ENCODE assay signal across 8 mouse cellular contexts in genomic region chr7:143073086-143073485, GRCm38 (mm10). TPM values are rescaled to one million over a fixed set of nuclear protein-coding genes. Genes with fewer than 3 reads are reported as not detected.
DNase-seq lines count a peak whose midpoint lies in the region; ATAC-seq and TF ChIP-seq lines count a peak whose summit lies in the region.

No protein-coding gene starts in this region.

- peak; percentile 34 to 36 for DNase-seq in frontal cortex, postnatal 36 days (ENCODE audit: low spot score in 2 of 2)
- DNase-seq in frontal cortex, postnatal 10 days (ENCODE audit: low spot score in 2 of 2), result no peak
- peak; percentile 50 for DNase-seq in liver, adult 2 months (ENCODE audit: extremely low read depth, low read depth, low spot score)
- DNase-seq in lung, embryonic 14.5 days, result peak; percentile 79
- peak; percentile 52 for DNase-seq in thymus, postnatal 25 days
- DNase-seq in gastrocnemius, postnatal 25 days, result no peak

- H3K36me3 ChIP-seq in liver, adult 2 months (ENCODE audit: control insufficient read depth, insufficient read depth, low read length), result no peaks in the 10 kb centered on the region
- peaks cover 19% of the 10 kb centered on the region for H3K36me3 ChIP-seq in liver, embryonic 12.5 days
- peaks cover 20% of the 10 kb centered on the region for H3K36me3 ChIP-seq in lung, embryonic 14.5 days (ENCODE audit: insufficient read depth)

- no peaks in the 10 kb centered on the region for H3K9me3 ChIP-seq in liver, embryonic 12.5 days (replicated peaks)
- H3K9me3 ChIP-seq in lung, embryonic 14.5 days (ENCODE audit: low read depth, low read length), result no peaks in the 10 kb centered on the region

- TF ChIP-seq POLR2A in liver, adult 2 months (IDR thresholded peaks at IDR 0.05; ENCODE audit: extremely low read depth, insufficient read depth, low read length), result no peak
- TF ChIP-seq POLR2A in bone marrow, adult 2 months (IDR thresholded peaks at IDR 0.05; ENCODE audit: borderline replicate concordance, control insufficient read depth, low read depth, low read length), result no peak

- no peak overlapping the region for H3K27ac ChIP-seq in liver, adult 2 months (replicated peaks; ENCODE audit: insufficient read depth, low read depth, low read length)
- H3K27ac ChIP-seq in liver, embryonic 12.5 days, result no peak overlapping the region
- no peak overlapping the region for H3K27ac ChIP-seq in bone marrow, adult 2 months (ENCODE audit: control insufficient read depth, insufficient read depth, low read depth, low read length, poor library complexity)
- no peak overlapping the region for H3K27ac ChIP-seq in lung, embryonic 14.5 days (ENCODE audit: low read depth)

- ATAC-seq in liver, embryonic 12.5 days, result no peak
- no peak for ATAC-seq in lung, embryonic 14.5 days (ENCODE audit: insufficient read depth)

- no peaks in the 10 kb centered on the region for H3K79me2 ChIP-seq in liver, adult 2 months (ENCODE audit: control insufficient read depth, insufficient read depth, low read length)

- WGBS in liver, adult 2 months, result 52% methylated on average over 1 of the region's 1 CpGs
- WGBS in liver, embryonic 12.5 days (ENCODE audit: insufficient replicate concordance), result 63% methylated on average over 1 of the region's 1 CpGs
- 21% methylated on average over 1 of the region's 1 CpGs for WGBS in bone marrow, adult 2 months
- WGBS in lung, embryonic 14.5 days, result 47% methylated on average over 1 of the region's 1 CpGs

- H3K9ac ChIP-seq in liver, adult 2 months (ENCODE audit: low read depth, low read length), result no peak overlapping the region
- no peak overlapping the region for H3K9ac ChIP-seq in liver, embryonic 12.5 days
- H3K9ac ChIP-seq in lung, embryonic 14.5 days, result no peak overlapping the region

- no peak overlapping the region for H3K4me2 ChIP-seq in liver, embryonic 12.5 days
- H3K4me2 ChIP-seq in lung, embryonic 14.5 days, result no peak overlapping the region

- no peak overlapping the region for H3K4me3 ChIP-seq in liver, adult 2 months (ENCODE audit: insufficient read depth, low read depth, low read length)
- H3K4me3 ChIP-seq in liver, embryonic 12.5 days, result no peak overlapping the region
- H3K4me3 ChIP-seq in bone marrow, adult 2 months (replicated peaks; ENCODE audit: control insufficient read depth, low read depth, low read length), result no peak overlapping the region
- no peak overlapping the region for H3K4me3 ChIP-seq in lung, embryonic 14.5 days (ENCODE audit: low read depth, low read length)

- peaks cover 21% of the 10 kb centered on the region for H3K4me1 ChIP-seq in liver, adult 2 months (ENCODE audit: control insufficient read depth, insufficient read depth, low read length)
- H3K4me1 ChIP-seq in liver, embryonic 12.5 days, result peaks cover 24% of the 10 kb centered on the region
- H3K4me1 ChIP-seq in bone marrow, adult 2 months (ENCODE audit: control insufficient read depth, insufficient read depth, low read length), result peaks cover 4% of the 10 kb centered on the region; the same call in 1 of the 2 replicates
- peaks cover 9% of the 10 kb centered on the region for H3K4me1 ChIP-seq in lung, embryonic 14.5 days (ENCODE audit: insufficient read depth)

- no peaks in the 10 kb centered on the region for H3K27me3 ChIP-seq in liver, adult 2 months (ENCODE audit: control insufficient read depth, insufficient read depth, low read length)
- H3K27me3 ChIP-seq in liver, embryonic 12.5 days (replicated peaks), result no peaks in the 10 kb centered on the region
- H3K27me3 ChIP-seq in lung, embryonic 14.5 days (ENCODE audit: insufficient read depth, low read length), result no peaks in the 10 kb centered on the region

- peak; percentile 47; the same call in 1 of the 2 replicates for TF ChIP-seq CTCF in liver, adult 2 months (IDR thresholded peaks at IDR 0.05; ENCODE audit: low read depth, low read length)
- peak; percentile 43 for TF ChIP-seq CTCF in bone marrow, adult 2 months (IDR thresholded peaks at IDR 0.05; ENCODE audit: control insufficient read depth, insufficient read depth, low read length)
- peak; percentile 73 for TF ChIP-seq CTCF in lung, embryonic 14.5 days (IDR thresholded peaks at IDR 0.05; ENCODE audit: low read depth)

RNA-seq across cellular contexts. Expression of gene Tssc4, which starts 4.0 kb away (rescaled TPM):
- 11.9 and 13.4 TPM in 2 replicates for total RNA-seq in liver, adult 2 months (2014; rRNA removed)
- 45.6 and 47.7 TPM in 2 replicates for polyA plus RNA-seq in liver, adult 2 months (2012; rRNA removed)
- polyA plus RNA-seq in liver, embryonic 12.5 days (2016; fragmentation: Nextera tagmentation; extraction: Ambion mirVana), result 50.2 and 50.5 TPM in 2 replicates
- polyA plus RNA-seq in bone marrow, adult 2 months (2011; ENCODE audit: insufficient read depth, insufficient read length, low replicate concordance, missing spikeins), result 35.9 and 48.2 TPM in 2 replicates
- 65.2 and 75.6 TPM in 2 replicates for polyA plus RNA-seq in lung, embryonic 14.5 days (2014; fragmentation: Nextera tagmentation; extraction: Ambion mirVana)
- total RNA-seq in gastrocnemius, postnatal 25 days (2021), result 1 to 10 TPM; 7.4 to 8.6 TPM

RNA-seq across cellular contexts. Expression of gene Cd81, which starts 20.5 kb away (rescaled TPM):
- 363 and 420 TPM in 2 replicates for total RNA-seq in liver, adult 2 months (2014; rRNA removed)
- 616 and 625 TPM in 2 replicates for polyA plus RNA-seq in liver, adult 2 months (2012; rRNA removed)
- polyA plus RNA-seq in liver, embryonic 12.5 days (2016; fragmentation: Nextera tagmentation; extraction: Ambion mirVana), result 154 TPM in 2 replicates
- polyA plus RNA-seq in bone marrow, adult 2 months (2011; ENCODE audit: insufficient read depth, insufficient read length, low replicate concordance, missing spikeins), result 51.9 and 92.5 TPM in 2 replicates
- 654 and 667 TPM in 2 replicates for polyA plus RNA-seq in lung, embryonic 14.5 days (2014; fragmentation: Nextera tagmentation; extraction: Ambion mirVana)
- 100 to 1,000 TPM; 118 to 130 TPM for total RNA-seq in gastrocnemius, postnatal 25 days (2021)

RNA-seq across cellular contexts. Expression of gene Trpm5, which starts 21.4 kb away (rescaled TPM):
- under 0.01 and 0.07 TPM in 2 replicates for total RNA-seq in liver, adult 2 months (2014; rRNA removed)
- polyA plus RNA-seq in liver, adult 2 months (2012; rRNA removed), result 0.02 TPM in 1 of 2 replicates, not detected in the other
- polyA plus RNA-seq in liver, embryonic 12.5 days (2016; fragmentation: Nextera tagmentation; extraction: Ambion mirVana), result 1.3 and 1.6 TPM in 2 replicates
- not detected in 2 replicates for polyA plus RNA-seq in bone marrow, adult 2 months (2011; ENCODE audit: insufficient read depth, insufficient read length, low replicate concordance, missing spikeins)
- polyA plus RNA-seq in lung, embryonic 14.5 days (2014; fragmentation: Nextera tagmentation; extraction: Ambion mirVana), result 4.7 and 5.7 TPM in 2 replicates
- under 1 TPM in 1 of 2 experiments, not detected in 1; 0.13 TPM for total RNA-seq in gastrocnemius, postnatal 25 days (2021)

RNA-seq across cellular contexts. Expression of gene Kcnq1, which starts 33.1 kb away (rescaled TPM):
- 1.3 and 3.4 TPM in 2 replicates for total RNA-seq in liver, adult 2 months (2014; rRNA removed)
- polyA plus RNA-seq in liver, adult 2 months (2012; rRNA removed), result 0.91 and 2.5 TPM in 2 replicates
- polyA plus RNA-seq in liver, embryonic 12.5 days (2016; fragmentation: Nextera tagmentation; extraction: Ambion mirVana), result 0.21 and 0.61 TPM in 2 replicates
- polyA plus RNA-seq in bone marrow, adult 2 months (2011; ENCODE audit: insufficient read depth, insufficient read length, low replicate concordance, missing spikeins), result 1.3 TPM in 1 of 2 replicates, not detected in the other
- polyA plus RNA-seq in lung, embryonic 14.5 days (2014; fragmentation: Nextera tagmentation; extraction: Ambion mirVana), result 5.3 and 6.5 TPM in 2 replicates
- total RNA-seq in gastrocnemius, postnatal 25 days (2021), result under 1 TPM; 0.33 to 0.80 TPM

Comparison
In these comparisons a context has a peak if more than half of its experiments do, and no peak if none do; other contexts are left out.
1. DNase-seq: peak in frontal cortex, postnatal 36 days (2 of 2), liver, adult 2 months (single experiment), lung, embryonic 14.5 days (single experiment) and thymus, postnatal 25 days (single experiment); none in frontal cortex, postnatal 10 days (0 of 2) and gastrocnemius, postnatal 25 days (single experiment).
2. Peak in every context shown above with its lines, with median percentiles within 50 percentile points of each other: CTCF ChIP-seq.